Mouse (Mus musculus) myocyte (in vitro differentiated cells): ENCODE data around the gene Ptprt.

ENCODE experiments used
- CEBPB ChIP-seq: IDR thresholded peaks from 2 replicates; pipeline ENCODE4 v1.6.1; 2011; ENCODE audit warnings: mild to moderate bottlenecking, moderate library complexity; ENCODE audit not compliant: poor library complexity, insufficient read depth, severe bottlenecking
- E2F4 ChIP-seq: IDR thresholded peaks from one replicate; pipeline ENCODE4 v1.6.1; 2011; ENCODE audit warnings: mild to moderate bottlenecking, control low read depth, moderate library complexity; ENCODE audit not compliant: insufficient read depth
- MAX ChIP-seq: IDR thresholded peaks from one replicate; pipeline ENCODE4 v1.6.1; 2011; ENCODE audit warnings: low read depth, mild to moderate bottlenecking, control low read depth
- MYOG ChIP-seq, 3 experiments: IDR thresholded peaks; one replicate each; pipeline ENCODE4 v1.6.1; 2011; ENCODE audit warnings: control low read depth in 2 of 3, low read depth in 2 of 3, mild to moderate bottlenecking in 2 of 3; ENCODE audit not compliant: insufficient read length in 2 of 3, control insufficient read depth in 1 of 3, insufficient read depth in 1 of 3
- POLR2A ChIP-seq: IDR thresholded peaks from one replicate; pipeline ENCODE4 v1.6.1; 2011; ENCODE audit warnings: low read depth, mild to moderate bottlenecking, control low read depth, moderate library complexity; ENCODE audit not compliant: insufficient read length
- POLR2AphosphoS2 ChIP-seq: IDR thresholded peaks from one replicate; pipeline ENCODE4 v1.6.1; 2011; ENCODE audit warnings: low read depth, control low read depth; ENCODE audit not compliant: insufficient read length
- REST ChIP-seq: IDR thresholded peaks from one replicate; pipeline ENCODE4 v1.6.1; 2011; ENCODE audit warnings: mild to moderate bottlenecking, control low read depth, moderate library complexity; ENCODE audit not compliant: insufficient read depth, insufficient read length
- SRF ChIP-seq: IDR thresholded peaks from one replicate; pipeline ENCODE4 v1.6.1; 2011; ENCODE audit warnings: low read depth; ENCODE audit not compliant: control insufficient read depth, insufficient read length
- TCF12 ChIP-seq: IDR thresholded peaks from one replicate; pipeline ENCODE4 v1.6.1; 2011; ENCODE audit warnings: mild to moderate bottlenecking, control low read depth; ENCODE audit not compliant: poor library complexity, insufficient read depth, severe bottlenecking
- TCF3 ChIP-seq: IDR thresholded peaks from one replicate; pipeline ENCODE4 v1.6.1; 2011; ENCODE audit warnings: low read depth, control low read depth; ENCODE audit not compliant: insufficient read length
- USF1 ChIP-seq: IDR thresholded peaks from one replicate; pipeline ENCODE4 v1.6.1; 2011; ENCODE audit warnings: low read depth, mild to moderate bottlenecking, control low read depth, moderate library complexity

DNA sequence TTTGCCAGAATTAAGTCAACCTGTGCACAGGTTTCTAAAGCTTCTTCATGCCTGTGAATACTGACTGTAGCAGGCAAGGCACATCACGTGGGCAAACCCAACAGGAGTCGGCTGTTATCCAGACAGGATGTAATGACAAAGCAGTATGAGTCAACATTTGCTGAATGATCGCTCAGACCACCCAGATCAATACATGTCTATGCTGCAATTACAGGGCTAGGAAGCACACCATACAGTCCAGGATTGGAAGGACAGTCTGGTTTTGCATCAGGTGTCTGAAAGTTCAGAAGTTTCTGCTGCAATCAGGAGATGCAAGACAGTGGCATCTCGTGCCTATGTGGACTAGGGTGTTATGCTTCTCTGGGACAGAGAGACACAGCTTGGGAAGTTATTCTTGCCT, 716.3 kb downstream of the Ptprt start:
- TF ChIP-seq POLR2A (no peak), USF1 (no peak), TCF3 (no peak), E2F4 (no peak), MYOG (IDR thresholded peaks at IDR 0.05; ENCODE audit: control insufficient read depth in 1 of 3, insufficient read depth in 1 of 3, insufficient read length in 2 of 3, low read depth in 2 of 3) (no peak), CEBPB (no peak), POLR2AphosphoS2 (no peak), TCF12 (no peak), MAX (no peak), REST (no peak), SRF (no peak)
